Mouse (Mus musculus): ENCODE data around the gene Trim47.
A peak's percentile ranks its signal among the peaks of the same experiment; 100 is the strongest.
"Not testable (repeated sequence)": the region's sequence is repeated elsewhere in the genome, so short reads cannot be mapped to it uniquely, and the experiment has no call there.

Trim47 gene

DNA sequence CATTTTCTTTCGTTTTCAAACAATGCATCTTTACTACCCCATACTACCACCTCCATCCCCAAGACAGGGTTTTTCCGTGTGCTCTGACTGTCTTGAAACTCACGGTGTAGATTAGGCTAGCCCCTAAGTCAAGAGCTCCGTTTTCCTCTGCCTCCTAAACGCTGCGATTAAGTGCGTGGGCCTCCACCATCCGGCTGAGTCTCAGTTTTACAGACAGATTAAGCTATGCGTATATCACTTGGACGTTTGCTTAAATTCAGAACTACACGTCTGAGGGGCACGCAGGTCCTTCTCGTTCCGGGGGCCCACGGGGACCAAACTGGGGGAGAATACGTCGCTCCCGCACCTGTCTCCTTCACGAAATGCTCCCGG, 11.1 kb upstream of the Trim47 start:
- no peak for DNase-seq (ENCODE audit: low spot score in 2 of 2)

DNA sequence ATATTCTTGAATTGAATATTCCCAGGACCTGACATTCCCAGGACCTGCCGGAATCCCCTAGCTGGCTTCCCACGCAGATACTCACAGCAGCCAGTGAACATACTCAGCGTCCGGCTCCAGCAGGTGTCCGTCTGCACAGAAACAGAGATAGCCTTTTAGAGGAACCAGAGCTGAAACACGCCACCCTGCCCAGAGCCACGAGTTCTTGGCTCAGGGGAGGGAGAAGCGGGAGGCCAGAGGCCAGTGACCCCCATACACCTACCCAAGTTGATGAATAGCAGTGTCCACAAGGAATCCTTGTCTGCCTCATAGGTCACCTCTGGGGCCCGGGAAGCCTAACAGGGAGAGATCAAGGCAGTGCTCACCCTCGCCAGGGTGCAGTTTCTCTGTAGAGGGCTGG, 7.2 kb upstream of the Trim47 start:
- DNase-seq (ENCODE audit: low spot score in 2 of 2): no peak

DNA sequence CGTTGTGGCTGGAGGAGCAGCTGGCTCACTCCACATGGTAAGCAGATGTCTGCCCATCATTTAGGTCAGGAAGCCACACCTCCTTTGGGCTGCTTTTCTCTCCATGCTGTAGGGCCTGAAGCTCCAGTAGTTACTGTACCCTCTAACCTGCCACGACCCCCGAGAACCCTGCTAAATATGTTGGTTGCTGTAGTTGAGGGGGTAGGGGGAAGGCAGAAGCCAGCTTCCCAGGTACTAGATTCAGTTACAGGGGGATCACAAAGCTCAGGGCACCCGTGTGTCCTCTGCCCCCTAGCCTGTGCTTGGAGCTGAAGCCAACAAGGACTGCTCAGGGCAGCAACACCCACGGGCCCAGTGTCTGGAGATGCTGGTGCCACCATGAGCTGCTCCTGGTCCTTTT, 6.5 kb upstream of the Trim47 start:
- no peak for DNase-seq (ENCODE audit: low spot score in 2 of 2)

DNA sequence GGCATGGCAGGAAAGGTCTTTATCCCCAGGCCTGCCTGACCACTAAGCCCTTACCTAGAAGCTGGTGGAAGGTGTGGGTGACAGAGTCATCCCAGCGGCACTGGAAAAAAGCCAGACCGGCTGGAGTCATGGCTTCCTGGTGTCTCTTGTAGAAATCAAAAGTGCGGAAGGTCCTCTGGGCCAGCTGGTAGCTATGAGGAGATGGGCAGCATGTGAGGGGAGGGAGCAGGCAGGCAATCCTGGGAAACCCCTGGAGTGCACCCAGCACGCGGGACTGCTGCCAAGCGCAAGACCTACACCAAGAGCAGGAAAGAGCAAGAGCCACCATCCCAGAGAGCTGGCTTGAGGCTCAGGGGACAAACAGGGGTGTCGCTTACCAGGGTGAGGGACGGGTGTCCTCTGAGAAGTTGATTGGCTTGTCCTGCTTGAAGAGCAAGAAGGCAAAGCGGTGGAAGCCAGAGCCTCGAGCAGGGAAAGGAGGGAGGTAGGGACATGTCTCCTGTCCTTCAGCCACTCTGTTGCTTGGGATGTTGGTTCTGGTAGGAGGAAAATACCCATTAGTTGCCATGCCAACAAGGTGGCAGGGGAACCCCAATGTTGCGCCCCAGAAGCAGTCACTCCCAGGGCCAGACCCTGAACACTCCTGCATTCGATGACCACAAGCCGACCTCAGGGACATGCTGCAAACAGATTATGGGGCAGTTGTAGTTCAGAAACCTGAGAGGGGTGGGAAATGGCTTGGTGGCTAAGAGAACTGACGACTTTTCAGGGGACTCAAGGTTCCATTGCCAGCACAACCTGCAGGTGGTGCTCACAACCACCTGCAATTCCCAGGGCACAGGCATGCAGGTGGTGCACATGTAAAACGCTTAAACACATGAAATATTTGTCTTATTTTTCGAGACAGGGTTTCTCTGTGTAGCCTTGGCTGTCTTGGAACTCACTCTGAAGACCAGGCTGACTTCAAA, 5.6 kb upstream of the Trim47 start:
- no peak for DNase-seq (ENCODE audit: low spot score in 2 of 2)

DNA sequence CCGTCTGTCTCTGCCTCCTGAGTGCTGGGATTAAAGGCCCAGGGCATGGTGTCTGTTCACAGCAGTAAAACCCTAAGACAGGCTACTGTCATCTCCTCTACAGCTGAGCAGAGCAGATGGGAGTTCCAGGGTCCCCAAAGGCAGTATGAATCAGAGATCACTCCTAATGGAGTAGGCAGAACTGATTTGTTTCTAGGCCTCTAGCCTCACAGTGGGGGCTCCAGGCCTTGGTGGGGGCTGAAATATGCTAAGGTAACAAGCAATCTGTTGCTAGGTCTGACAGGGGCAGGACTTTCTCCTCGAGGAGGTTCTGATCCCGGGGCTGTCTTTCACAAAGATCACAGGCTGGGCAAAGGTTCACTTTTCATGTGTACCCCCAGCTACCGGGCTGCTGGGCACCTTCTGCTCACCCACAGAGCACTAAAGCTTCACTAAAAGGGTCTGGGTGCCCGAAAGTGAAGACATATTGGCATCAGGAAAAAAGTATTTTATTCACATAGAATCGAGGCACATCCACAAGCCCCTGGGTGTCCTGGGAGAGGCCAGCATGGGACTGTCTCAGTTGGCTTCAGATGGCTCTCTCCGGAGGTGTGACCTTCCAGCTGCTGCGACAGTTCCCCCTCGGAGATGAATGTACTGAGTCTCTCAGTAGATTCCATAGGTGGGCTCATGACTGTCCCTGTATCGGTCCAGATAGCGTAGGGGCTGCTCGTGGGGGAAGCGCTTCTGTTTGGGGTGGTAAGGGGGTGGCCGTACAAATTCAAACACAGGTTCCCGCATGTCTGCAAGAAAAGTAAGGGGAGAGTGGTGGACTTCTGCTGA, 4.5 kb upstream of the Trim47 start:
- DNase-seq (ENCODE audit: low spot score in 2 of 2): no peak

DNA sequence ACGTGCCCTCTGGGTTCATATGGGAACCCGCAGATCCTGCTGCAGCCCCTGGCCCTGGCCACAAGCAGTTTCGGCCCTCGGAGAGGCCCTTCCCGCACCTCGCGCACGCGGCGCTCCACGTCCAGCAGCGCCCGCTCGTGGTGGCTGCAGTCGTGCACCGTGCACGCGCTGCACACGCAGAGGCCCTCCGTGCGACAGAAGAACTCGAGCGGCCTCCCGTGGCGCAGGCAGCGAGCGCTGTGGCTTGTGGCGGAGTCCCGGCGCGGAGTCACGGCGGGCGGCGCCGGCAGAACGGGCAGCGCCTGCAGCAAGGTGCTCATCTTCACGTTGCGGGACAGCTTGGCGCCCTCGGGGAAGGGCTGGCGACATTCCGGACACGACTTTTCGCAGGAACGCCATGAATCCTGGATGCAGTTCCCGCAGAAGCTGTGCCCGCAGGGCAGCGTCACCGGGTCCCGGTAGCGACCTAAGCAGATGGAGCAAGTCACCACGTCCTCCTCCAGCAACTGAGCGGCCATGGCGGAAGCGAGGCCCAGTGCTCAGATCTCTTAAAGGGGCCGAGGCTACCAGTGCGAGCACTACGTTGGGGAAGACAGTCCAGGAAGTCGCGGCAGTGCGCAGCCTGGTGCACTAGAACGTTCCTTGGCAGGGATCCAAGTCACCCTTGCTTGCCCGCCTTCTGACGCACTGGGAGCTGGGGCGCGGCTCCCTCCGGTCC, 3.6 kb upstream of the Trim47 start, which contains the start of gene Trim65:
Trim65 (minus strand) TSS at position 641 of the 718 bp plus-strand sequence.
- DNase-seq (ENCODE audit: low spot score in 2 of 2): peak; percentile 91 to 92

DNA sequence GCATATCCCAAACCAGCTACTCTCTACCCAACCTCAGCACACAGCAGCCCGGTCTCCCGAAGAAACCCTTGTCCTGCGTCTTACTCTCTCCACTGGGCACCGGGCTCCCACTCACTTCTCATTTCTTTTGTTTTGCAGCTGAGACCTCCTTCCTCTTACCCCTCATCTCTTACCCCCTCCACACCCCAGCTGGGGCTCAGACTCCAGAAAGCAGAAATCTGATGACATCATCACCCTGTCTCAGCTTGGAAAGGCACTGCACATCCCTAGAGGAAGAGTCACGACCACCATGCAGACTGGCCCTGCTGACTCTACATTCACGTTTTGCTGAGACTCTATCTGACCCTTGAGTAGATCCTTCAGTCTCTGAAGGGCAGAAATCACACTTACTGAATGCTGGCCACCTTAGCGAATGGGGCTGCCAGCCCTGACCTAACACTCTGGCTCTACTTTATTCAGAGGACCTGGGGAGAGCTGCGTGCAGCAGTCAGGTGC, 3.0 kb upstream of the Trim47 start:
- DNase-seq (ENCODE audit: low spot score in 2 of 2): no peak

DNA sequence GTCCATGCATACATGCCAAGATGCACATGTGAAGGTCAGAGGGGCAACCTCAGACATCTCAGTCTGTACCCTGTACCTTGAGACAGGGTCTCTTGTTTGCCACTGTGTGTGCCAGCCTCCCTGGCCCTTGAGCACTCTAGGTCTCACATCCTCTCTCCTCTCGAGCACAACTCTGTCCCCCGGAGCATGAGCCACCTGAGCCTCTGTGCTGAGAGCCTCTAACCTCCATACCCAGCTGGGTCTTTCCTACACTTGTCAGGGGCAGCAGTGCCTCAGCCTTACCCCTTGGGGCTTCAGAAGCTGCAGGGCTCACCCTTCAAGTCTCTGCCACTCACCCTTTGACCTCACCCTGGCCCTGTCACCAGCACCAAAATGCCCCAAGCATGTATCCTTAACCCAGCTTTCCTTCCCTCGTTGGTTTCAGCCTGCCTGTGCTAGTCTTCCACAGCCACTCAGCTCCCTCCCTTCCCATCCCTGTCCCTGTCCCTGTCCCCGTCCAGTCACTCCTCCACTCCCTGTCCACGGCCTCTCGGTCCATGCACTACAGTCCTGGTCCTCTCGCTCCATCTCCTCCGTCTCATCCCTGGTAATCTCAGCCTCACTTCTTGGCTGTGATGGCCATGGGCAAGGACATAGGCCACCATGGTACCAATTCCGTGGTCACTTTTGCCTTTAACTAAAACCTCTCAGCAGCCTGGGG, 2.2 kb upstream of the Trim47 start:
- no peak for DNase-seq (ENCODE audit: low spot score in 2 of 2)

DNA sequence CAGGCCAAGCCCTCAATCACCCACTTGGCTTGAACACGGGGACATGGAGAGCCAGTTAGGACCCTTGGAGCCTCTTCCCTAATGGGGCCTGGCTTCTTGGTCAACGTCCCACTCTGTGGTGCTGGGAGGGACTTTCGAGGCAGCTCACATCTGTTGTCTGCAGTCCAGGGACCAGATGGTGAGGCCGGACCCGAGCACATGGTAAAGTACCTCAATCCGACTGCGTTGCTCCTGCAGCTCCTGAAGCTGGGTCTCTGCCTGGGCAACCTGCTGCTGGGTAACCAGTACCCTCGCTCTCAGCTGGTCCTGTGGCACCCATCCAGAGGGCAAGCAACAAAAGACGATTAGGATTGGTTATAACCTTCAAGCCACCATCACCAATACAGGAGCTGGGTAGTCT, 976 bp upstream of the Trim47 start:
- no peak for DNase-seq (ENCODE audit: low spot score in 2 of 2)

DNA sequence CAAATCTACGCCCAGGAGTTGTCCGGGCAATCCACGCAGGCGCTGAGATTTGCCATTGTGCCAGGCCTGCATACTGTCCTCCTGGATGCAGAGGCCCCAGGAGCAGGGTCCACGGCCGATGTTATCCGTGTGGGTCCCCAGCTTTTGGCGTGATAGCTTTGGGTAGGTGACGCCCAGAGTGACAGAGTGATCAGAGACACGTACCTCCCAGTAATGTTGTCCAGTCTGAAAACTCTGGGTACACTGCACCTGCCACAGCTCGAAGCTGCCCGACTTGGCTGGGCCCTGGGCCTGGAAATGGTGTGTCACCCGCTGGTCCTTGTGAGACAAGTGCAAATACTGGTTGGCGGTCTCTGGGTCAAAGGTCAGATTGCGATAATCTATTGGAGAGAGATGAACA, 749 bp downstream of the Trim47 start:
- no peak for DNase-seq (ENCODE audit: low spot score in 2 of 2)

DNA sequence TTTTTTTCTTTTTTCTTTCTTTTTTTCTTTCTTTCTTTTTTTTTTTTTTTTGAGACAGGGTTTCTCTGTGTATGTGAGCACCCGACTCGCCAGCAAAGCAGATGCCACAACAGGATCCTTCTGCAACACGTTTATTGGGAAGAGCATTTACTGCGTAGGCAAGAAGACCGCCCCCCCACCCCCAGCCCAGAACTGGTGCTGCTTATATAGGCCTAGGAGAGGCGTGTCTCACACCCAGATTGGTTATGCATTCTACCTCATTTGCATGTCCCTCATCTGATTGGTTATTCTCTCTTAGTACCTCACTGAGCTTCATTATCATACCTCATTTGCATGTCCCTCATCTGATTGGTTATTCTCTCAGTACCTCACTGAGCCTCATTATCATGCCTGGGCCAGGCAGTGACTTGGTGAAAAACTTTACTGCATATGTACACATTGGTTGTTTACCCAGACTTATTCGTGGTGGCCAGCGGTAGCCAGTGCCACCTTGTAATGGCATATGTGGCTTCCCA, 5.2 kb downstream of the Trim47 start:
- DNase-seq (ENCODE audit: low spot score in 2 of 2): not testable (repeated sequence)

DNA sequence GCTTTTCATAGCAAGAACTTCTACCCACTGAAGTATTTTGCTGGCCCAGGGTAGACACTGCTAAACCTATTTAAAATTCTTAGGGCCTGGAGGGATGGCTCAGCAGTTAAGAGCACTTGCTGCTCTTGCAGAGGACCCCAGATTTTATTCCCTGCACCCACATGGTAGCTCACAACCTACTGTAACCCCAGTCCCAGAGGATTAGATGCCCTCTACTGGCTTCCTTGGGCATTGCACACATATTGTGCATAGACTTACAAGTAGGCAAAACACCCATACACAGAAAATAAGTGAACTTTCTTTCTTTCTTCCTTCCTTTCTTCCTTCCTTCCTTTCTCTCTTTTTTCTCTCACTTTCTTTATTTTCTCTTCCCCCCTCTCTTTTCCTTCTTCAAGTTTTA, 9.2 kb downstream of the Trim47 start:
- no peak for DNase-seq (ENCODE audit: low spot score in 2 of 2)

DNA sequence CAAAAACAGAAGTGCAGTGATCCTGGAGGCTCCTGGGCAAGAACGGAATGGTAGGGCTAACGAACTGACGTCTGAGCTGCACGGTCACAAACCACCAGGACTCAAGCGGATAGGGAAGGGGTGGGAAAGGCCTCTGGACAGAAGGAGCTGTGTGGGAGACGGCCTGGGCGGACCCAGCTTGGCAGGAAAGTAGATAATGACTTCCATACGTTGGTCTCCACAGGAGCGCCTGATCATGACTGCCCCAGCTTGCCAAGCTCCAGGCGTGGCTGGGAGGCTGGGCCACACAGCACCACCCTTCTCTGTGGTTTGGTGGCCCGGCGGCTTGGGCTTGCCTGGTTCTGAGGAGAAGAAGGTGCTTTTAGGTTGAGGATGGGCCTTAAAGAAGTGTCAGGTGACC, 9.8 kb downstream of the Trim47 start:
- DNase-seq (ENCODE audit: low spot score in 2 of 2): no peak

DNA sequence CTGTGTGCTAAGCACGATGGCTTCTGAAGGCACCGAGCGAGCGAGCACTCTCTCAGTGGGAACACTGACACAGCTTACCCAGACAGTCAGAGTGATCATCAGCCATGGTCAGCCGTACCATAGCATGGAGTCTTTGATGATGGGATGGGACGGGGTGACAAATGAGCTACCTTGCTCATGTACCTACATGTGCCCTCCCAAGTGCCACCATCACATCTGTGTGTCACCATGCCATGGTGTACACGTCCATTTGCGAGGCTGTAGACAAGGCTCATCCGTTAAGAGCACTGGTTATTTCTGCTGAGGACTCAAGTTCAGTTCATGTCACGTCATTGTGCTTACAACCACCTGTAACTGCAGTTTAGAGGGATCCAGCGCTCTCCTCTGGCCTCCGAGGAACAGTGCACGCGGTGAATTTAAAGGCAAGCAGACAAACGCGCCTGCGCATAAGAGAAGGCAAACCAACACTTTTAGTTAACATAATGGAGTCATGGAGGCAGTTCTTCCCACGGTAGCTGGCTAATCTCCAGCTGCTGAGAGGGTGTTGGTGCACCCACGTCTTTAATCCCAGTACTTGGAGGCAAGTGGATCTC, 15.3 kb downstream of the Trim47 start:
- DNase-seq (ENCODE audit: low spot score in 2 of 2): no peak

DNA sequence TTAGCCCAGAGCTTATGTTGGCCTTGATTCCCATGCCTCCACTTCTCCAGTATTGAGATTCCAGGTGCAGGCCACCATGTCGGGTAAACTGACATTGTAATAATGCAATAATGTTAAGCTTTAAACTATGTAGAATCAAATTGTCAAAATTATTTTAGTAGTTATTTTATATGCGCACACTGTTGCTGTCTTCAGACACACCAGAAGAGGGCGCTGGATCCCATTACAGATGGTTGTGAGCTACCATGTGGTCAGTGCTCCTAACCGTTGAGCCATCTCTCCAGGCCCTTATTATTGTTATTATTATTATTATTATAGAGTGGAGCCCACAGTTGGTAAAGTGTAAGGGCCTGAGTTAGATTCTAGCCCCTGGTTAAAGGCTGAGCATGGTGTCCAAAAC, 15.9 kb downstream of the Trim47 start:
- no peak for DNase-seq (ENCODE audit: low spot score in 2 of 2)

DNA sequence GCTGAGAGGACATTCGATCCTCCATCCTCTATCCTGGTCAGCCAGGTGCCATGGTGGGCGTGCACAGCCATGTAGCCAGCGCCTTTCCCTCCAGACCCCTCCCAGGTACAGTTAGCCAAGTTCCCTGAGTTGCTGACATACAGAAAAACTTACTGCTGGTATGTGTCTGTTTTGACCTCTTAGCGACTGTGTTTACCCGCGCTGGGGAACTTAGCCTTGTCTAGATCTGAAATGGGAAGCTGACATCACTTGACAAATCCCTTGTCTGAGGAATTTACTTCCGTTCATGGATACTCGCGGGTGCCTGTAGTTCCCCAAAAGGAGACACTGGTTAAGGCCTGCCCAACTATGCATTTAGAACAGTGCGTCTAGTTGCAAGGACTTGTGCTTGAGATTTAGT, 16.5 kb downstream of the Trim47 start:
- peak in 1 of 2 experiments; percentile 72 for DNase-seq (ENCODE audit: low spot score in 2 of 2)

DNA sequence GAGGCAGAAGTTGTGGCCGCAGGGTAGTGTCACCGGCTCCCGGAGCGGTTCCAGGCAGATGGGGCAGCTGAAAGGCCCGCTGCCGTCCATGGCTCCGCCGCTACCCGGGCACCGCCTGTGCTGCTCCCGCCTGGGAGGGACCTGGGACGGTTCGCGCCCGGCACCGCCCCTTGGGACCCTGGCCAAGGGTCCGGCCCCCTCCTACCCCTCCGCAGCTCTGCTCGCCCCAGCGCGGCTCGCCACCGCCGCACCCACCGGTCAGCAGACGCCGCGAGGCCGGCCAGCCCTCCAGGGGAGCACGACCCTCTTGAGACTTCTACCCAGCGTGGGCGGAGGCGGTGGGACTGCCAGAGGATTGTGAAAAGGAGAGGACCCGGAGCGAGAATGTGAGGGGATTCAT, 16.9 kb downstream of the Trim47 start:
- DNase-seq (ENCODE audit: low spot score in 2 of 2): peak; percentile 91 to 92

DNA sequence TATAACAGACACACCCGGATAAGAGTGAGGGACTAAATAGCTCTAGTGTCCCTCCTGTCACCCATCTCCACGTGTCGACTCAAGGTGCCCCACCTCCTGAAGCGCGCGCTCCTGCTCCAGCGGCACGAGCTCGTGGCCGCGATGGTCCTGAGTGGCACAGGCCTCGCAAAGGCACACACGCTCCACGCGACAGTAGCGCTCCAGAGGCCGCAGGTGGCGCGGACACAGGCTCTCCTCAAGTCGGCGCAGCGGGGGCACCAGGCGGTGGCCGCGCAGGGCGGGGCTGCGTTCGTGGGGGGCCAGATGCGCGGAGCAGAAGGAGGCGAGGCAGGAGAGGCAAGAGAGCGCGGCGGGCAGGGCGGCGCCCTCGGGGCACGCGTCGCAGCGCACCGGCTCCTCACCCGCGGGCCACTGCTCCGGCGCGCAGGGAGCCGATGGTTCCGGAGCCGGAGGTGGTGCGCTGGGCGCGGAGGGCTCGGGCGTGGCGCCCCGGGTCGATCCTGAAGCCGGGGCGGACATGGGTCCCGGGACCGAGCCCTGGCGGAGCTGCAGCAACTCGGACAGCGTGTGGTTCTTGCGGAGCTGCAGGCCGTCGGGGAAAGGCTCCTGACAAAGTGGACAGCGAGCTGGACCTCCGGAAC, 17.4 kb downstream of the Trim47 start:
- DNase-seq (ENCODE audit: low spot score in 2 of 2): no peak

DNA sequence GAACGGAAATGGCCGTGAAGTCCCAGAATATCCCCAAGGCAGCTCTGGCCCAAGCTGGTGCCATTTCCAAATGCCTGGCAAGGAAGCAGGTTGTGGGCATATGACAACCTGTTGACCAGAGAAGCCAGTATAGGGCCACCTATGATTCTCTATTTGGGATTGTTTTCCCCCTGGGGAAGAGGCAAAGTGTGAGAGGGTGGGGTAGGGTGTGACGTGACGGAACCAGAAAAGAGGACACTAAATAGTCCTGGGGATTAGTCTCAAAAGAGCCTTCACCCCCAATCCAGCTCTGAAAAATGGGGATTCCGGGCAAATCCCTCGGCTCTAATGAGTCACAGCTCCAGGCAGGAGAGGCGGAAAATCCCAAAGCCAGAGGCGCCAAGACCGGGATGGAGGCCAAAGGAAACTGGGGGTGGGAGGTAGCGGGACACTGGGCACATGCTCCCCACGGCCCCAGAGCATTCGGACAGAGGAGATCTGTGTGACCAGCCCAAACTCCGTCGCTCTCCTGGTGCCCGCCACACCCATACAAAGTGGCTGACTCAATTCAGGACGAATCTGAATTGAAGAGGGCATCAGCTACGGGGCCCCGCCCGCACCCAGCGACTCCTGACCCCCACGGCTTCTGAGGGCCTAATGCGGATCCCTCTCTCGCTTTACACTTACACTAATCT, 18.4 kb downstream of the Trim47 start:
- DNase-seq (ENCODE audit: low spot score in 2 of 2): peak; percentile 89
